Mouse (Mus musculus) subcutaneous adipose tissue, adult 2 months (tissue): ENCODE measurements around the gene Ehd3. TPM values are rescaled to one million over a fixed set of nuclear protein-coding genes. Genes with fewer than 3 reads are reported as not detected.

ENCODE experiments used
- polyA plus RNA-seq: library from polyadenylated mRNA; depleted of rRNA; stranded (reverse); fragments of >200 nt; gene quantifications from 2 replicates; pipeline ENCODE4 v1.2.3, GENCODE M21; 2012; ENCODE audit warnings: low replicate concordance; rRNA removed

Gene Ehd3
- 7.3 and 35.8 TPM in 2 replicates for polyA plus RNA-seq

DNA sequence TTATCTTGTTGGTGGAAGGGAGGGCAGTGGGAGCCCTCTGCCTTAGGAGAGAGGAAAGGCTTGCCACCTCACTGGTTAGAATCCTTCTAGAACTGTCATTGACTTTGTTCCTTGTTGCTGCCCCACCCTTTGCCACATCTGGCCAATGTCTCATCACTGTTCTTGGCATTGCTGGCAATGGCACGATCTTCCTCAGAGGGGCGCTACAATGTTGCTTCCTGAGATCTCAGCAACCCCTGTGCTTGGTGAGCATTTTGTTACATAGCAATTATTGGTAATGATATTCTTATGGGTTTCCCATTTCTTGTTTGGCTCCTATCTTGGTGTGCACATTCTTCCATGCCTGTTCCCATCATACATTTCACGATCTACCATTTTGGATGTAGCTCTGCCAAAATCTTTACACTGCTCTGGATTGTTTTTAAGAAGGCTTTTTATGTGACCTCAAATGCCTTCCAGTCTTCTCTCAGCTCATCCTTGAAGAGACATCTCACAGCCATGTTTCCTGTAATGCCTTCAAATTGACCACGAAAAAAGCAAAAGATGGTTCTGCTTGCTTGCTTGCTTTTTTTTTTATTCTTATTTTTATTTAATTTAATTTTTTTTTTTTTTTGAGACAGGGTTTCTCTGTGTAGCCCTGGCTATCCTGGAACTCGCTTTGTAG is at the start of gene Ehd3:
TSS of gene Ehd3 (plus strand) at position 614 of the 664 bp plus-strand sequence.

Other genes with a start within 250 kb of the Ehd3 start
- gene Galnt14, start 93.7 kb upstream of the Ehd3 start, polyA plus RNA-seq = 0.33 and 2.0 TPM in 2 replicates
- 71.0 and 199 TPM in 2 replicates for gene Xdh, start 146.1 kb downstream of the Ehd3 start, polyA plus RNA-seq
- 0.17 TPM in 1 of 2 replicates, not detected in the other for gene Srd5a2, start 243.8 kb downstream of the Ehd3 start, polyA plus RNA-seq